Mouse (Mus musculus) thymus, postnatal 10 days (tissue): ENCODE data around the gene Samt1.
A peak's percentile ranks its signal among the peaks of the same experiment; 100 is the strongest.
"Not testable (repeated sequence)": the region's sequence is repeated elsewhere in the genome, so short reads cannot be mapped to it uniquely, and the experiment has no call there.

Experiments
- DNase-seq, 2 experiments: peaks; one replicate each; pipeline ENCODE4 v3.0.0; 2021; ENCODE audit warnings: low spot score in 2 of 2

Gene Samt1

DNA sequence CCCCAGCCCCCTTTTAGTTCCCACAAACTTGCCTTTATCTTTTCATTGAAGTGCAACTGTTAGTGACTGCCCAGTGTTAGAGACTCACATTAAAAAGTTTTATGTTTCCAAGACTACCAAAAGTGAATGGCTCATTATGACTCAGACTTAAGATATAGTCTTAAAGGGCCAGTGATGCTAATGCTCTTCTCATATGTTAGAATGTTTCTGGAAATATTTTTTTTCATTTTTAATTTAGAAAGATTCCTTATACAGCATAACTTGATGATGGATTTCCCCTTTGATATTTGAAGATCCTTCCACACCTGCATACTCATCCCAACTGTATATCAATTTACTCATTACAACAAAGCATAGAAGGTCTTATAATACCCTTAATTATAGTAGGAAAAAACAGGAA lies at the start of gene Samt1:
TSS of gene Samt1 (minus strand) at position 101 of the 400 bp plus-strand sequence.
- not testable (repeated sequence) for DNase-seq

- not testable (repeated sequence) for DNase-seq
Measured at GRCm38 (mm10) chrX:154054939-154055338, 42.5 kb upstream of the Samt1 start, which contains the start of gene Gm10057. Gene Gm10057, minus strand, starts transcription at chrX:154055039.

GRCm38 (mm10) chrX:154033727-154034126 lies 21.3 kb upstream of the Samt1 start, which contains the start of gene 4921511M17Rik:
Gene 4921511M17Rik, minus strand, starts transcription at chrX:154033827.
- not testable (repeated sequence) for DNase-seq

GRCm38 (mm10) chrX:153976914-153977313 lies 35.5 kb downstream of the Samt1 start:
- not testable (repeated sequence) for DNase-seq

- DNase-seq = not testable (repeated sequence)
Measured at GRCm38 (mm10) chrX:153976467-153976866, 36.0 kb downstream of the Samt1 start.

DNA sequence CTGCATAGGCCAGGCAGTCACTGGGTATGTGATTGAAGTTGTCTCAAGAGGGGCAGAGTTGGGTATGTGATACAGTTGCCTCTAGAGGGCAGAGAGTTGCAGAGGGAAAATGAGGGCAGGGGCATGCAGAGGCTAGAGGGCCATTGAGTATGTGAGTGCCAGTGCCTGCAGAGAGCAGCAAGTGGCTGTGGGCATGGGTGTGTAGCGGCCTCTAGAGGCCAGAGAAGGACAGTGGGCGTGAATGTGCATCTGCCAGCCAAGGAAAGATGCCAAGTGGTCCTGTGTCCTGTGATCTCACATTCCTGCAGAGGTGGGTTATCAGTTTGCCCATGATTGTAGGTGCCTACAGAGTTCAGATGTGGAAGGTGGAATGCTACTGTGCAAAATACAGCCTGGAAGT lies 38.0 kb downstream of the Samt1 start:
- DNase-seq = peak in 1 of 2 experiments; percentile 7

- not testable (repeated sequence) for DNase-seq
Measured at GRCm38 (mm10) chrX:153952866-153953265, 59.6 kb downstream of the Samt1 start.
